Mouse (Mus musculus): Measurements from ENCODE around the gene Gpa33. TPM values are rescaled to one million over a fixed set of nuclear protein-coding genes. Genes with fewer than 3 reads are reported as not detected.

Gene Gpa33
- polyA plus RNA-seq (2014; fragmentation: Nextera tagmentation; extraction: Ambion mirVana): 0.55 and 0.74 TPM in 2 replicates

DNA sequence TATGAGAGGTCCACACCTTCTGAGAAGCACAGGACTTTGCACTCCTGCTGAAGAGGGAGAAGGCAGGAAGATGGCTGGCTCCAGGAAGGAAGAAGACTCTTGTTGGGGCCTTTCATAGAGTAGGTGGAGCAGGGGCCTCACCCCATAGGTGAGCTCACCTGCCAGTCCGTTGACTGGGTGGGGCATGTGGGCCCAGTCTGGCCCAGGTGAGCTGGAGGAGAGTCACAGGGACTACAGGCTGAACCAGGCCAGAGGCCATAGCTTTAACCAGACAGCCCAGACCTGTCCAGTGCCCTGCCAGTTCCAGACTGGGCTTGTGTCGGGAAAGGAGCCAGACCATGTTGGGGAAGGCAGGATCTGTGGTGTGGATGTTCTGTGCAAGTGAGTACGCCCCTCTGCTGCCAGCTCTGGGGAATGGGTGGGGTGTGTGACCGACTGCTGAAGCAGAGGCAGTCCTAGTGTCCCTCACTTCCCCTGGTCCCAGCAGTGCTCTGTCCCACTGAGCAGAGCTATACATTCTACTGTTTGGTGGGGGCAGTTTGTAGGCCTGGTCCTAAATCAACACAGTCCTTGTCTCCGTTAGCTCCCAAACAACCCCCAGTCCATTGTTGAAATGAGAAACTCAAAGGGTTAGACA is at the start of gene Gpa33:
Gene Gpa33, plus strand, starts transcription at position 15 of the 637 bp plus-strand sequence.
- Histone ChIP-seq H3K27me3 (ENCODE audit: control insufficient read depth, insufficient read depth, low read length) (no peaks in the 10 kb centered on the region), H3K4me1 (ENCODE audit: control insufficient read depth, insufficient read depth, low read length) (peaks cover 6% of the 10 kb centered on the region; the same call in 1 of the 2 replicates), H3K4me3 (ENCODE audit: low read length) (no peak within 1 kb of the TSS), H3K27ac (ENCODE audit: low read depth, low read length) (no peak within 1 kb of the TSS), H3K36me3 (ENCODE audit: control insufficient read depth, insufficient read depth, low read length) (no peaks in the 10 kb centered on the region), H3K4me2 (replicated peaks; ENCODE audit: low read depth, low read length) (no peak within 1 kb of the TSS), H3K9me3 (ENCODE audit: control insufficient read depth, low read length) (no peaks in the 10 kb centered on the region), H3K9ac (ENCODE audit: low read depth, low read length) (no peak within 1 kb of the TSS)
- WGBS: 78% methylated on average over 5 of the region's 5 CpGs
- no peak for ATAC-seq (ENCODE audit: low FRiP score, low TSS enrichment)

- Histone ChIP-seq H3K4me3 (ENCODE audit: low read length) (no peak overlapping the region), H3K27ac (ENCODE audit: low read depth, low read length) (no peak overlapping the region), H3K9ac (ENCODE audit: low read depth, low read length) (no peak overlapping the region), H3K9me3 (ENCODE audit: control insufficient read depth, low read length) (no peaks in the 10 kb centered on the region), H3K4me1 (ENCODE audit: control insufficient read depth, insufficient read depth, low read length) (no peaks in the 10 kb centered on the region), H3K36me3 (ENCODE audit: control insufficient read depth, insufficient read depth, low read length) (no peaks in the 10 kb centered on the region), H3K27me3 (ENCODE audit: control insufficient read depth, insufficient read depth, low read length) (no peaks in the 10 kb centered on the region), H3K4me2 (replicated peaks; ENCODE audit: low read depth, low read length) (no peak overlapping the region)
- 72% methylated on average over 19 of the region's 19 CpGs for WGBS
- no peak for ATAC-seq (ENCODE audit: low FRiP score, low TSS enrichment)
Measured at GRCm38 (mm10) chr1:166088446-166089170, 41.4 kb upstream of the Gpa33 start.

GRCm38 (mm10) chr1:166089337-166089736 is 40.7 kb upstream of the Gpa33 start:
- H3K36me3 ChIP-seq (ENCODE audit: control insufficient read depth, insufficient read depth, low read length): no peaks in the 10 kb centered on the region
- H3K9me3 ChIP-seq (ENCODE audit: control insufficient read depth, low read length): no peaks in the 10 kb centered on the region
- no peak overlapping the region for H3K9ac ChIP-seq (ENCODE audit: low read depth, low read length)
- ATAC-seq (ENCODE audit: low FRiP score, low TSS enrichment): no peak
- no peak overlapping the region for H3K4me2 ChIP-seq (replicated peaks; ENCODE audit: low read depth, low read length)
- 69% methylated on average over 3 of the region's 3 CpGs for WGBS
- no peaks in the 10 kb centered on the region for H3K27me3 ChIP-seq (ENCODE audit: control insufficient read depth, insufficient read depth, low read length)
- no peak overlapping the region for H3K27ac ChIP-seq (ENCODE audit: low read depth, low read length)
- no peaks in the 10 kb centered on the region for H3K4me1 ChIP-seq (ENCODE audit: control insufficient read depth, insufficient read depth, low read length)
- H3K4me3 ChIP-seq (ENCODE audit: low read length): no peak overlapping the region

- Histone ChIP-seq H3K27ac (ENCODE audit: low read depth, low read length) (no peak overlapping the region), H3K9ac (ENCODE audit: low read depth, low read length) (no peak overlapping the region), H3K27me3 (ENCODE audit: control insufficient read depth, insufficient read depth, low read length) (no peaks in the 10 kb centered on the region), H3K36me3 (ENCODE audit: control insufficient read depth, insufficient read depth, low read length) (no peaks in the 10 kb centered on the region), H3K4me3 (ENCODE audit: low read length) (no peak overlapping the region), H3K4me1 (ENCODE audit: control insufficient read depth, insufficient read depth, low read length) (no peaks in the 10 kb centered on the region), H3K9me3 (ENCODE audit: control insufficient read depth, low read length) (no peaks in the 10 kb centered on the region), H3K4me2 (replicated peaks; ENCODE audit: low read depth, low read length) (no peak overlapping the region)
- 67% methylated on average over 4 of the region's 4 CpGs for WGBS
- no peak for ATAC-seq (ENCODE audit: low FRiP score, low TSS enrichment)
Measured at GRCm38 (mm10) chr1:166089739-166090138, 40.3 kb upstream of the Gpa33 start.

DNA sequence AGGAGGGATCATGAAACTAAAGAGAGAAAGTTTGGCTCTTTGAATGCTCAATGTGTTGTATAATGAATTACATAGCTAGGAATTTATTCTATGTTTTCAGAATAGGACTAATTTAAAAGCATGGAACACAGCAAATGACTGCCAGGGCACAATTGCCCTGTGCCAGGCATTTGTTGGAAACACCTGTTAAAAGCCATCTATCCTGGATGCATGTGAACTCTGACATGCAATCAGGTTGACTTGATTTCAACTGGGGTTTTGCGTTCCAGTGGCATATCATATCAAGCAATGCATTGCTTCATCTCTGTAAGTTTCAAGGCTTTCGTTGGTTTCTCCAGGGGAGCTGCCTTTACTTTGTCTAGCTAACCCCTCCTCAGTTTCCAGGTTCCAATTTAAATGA is 39.7 kb upstream of the Gpa33 start:
- no peak for ATAC-seq (ENCODE audit: low FRiP score, low TSS enrichment)
- H3K9ac ChIP-seq (ENCODE audit: low read depth, low read length): no peak overlapping the region
- 89% methylated on average over 2 of the region's 2 CpGs for WGBS
- no peak overlapping the region for H3K4me2 ChIP-seq (replicated peaks; ENCODE audit: low read depth, low read length)
- H3K27ac ChIP-seq (ENCODE audit: low read depth, low read length): no peak overlapping the region
- H3K4me3 ChIP-seq (ENCODE audit: low read length): no peak overlapping the region
- no peaks in the 10 kb centered on the region for H3K36me3 ChIP-seq (ENCODE audit: control insufficient read depth, insufficient read depth, low read length)
- H3K27me3 ChIP-seq (ENCODE audit: control insufficient read depth, insufficient read depth, low read length): no peaks in the 10 kb centered on the region
- H3K9me3 ChIP-seq (ENCODE audit: control insufficient read depth, low read length): no peaks in the 10 kb centered on the region
- H3K4me1 ChIP-seq (ENCODE audit: control insufficient read depth, insufficient read depth, low read length): no peaks in the 10 kb centered on the region

GRCm38 (mm10) chr1:166094462-166094861 is 35.6 kb upstream of the Gpa33 start:
- Histone ChIP-seq H3K9ac (ENCODE audit: low read depth, low read length) (no peak overlapping the region), H3K4me1 (ENCODE audit: control insufficient read depth, insufficient read depth, low read length) (no peaks in the 10 kb centered on the region), H3K4me3 (ENCODE audit: low read length) (no peak overlapping the region), H3K27ac (ENCODE audit: low read depth, low read length) (no peak overlapping the region), H3K9me3 (ENCODE audit: control insufficient read depth, low read length) (no peaks in the 10 kb centered on the region), H3K27me3 (ENCODE audit: control insufficient read depth, insufficient read depth, low read length) (no peaks in the 10 kb centered on the region), H3K36me3 (ENCODE audit: control insufficient read depth, insufficient read depth, low read length) (no peaks in the 10 kb centered on the region), H3K4me2 (replicated peaks; ENCODE audit: low read depth, low read length) (no peak overlapping the region)
- ATAC-seq (ENCODE audit: low FRiP score, low TSS enrichment): no peak
- 93% methylated on average over 3 of the region's 3 CpGs for WGBS

DNA sequence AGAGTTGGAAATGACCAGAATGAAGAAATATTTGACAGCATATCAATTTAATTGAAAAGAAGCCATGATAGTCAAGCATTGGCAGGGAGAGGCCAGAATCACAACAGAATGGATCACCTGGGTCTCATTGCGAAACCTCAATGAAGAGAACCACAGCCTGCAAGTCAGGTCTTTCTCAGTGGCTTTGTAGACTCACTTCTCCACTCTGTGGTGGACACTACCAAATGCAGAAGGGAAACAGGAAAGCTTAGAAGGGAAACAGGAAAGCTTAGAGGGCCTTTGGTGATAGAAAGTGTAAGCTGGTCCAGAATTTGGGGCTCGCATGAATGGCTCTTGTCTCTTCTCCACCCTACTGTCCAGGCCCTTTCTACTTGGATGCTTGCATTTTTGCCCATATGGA is 31.9 kb upstream of the Gpa33 start:
- no peaks in the 10 kb centered on the region for H3K9me3 ChIP-seq (ENCODE audit: control insufficient read depth, low read length)
- H3K36me3 ChIP-seq (ENCODE audit: control insufficient read depth, insufficient read depth, low read length): no peaks in the 10 kb centered on the region
- H3K27me3 ChIP-seq (ENCODE audit: control insufficient read depth, insufficient read depth, low read length): no peaks in the 10 kb centered on the region
- no peak for ATAC-seq (ENCODE audit: low FRiP score, low TSS enrichment)
- H3K4me2 ChIP-seq (replicated peaks; ENCODE audit: low read depth, low read length): no peak overlapping the region
- H3K9ac ChIP-seq (ENCODE audit: low read depth, low read length): no peak overlapping the region
- no peak overlapping the region for H3K27ac ChIP-seq (ENCODE audit: low read depth, low read length)
- H3K4me3 ChIP-seq (ENCODE audit: low read length): no peak overlapping the region
- WGBS: 96% methylated on average over 2 of the region's 2 CpGs
- no peaks in the 10 kb centered on the region for H3K4me1 ChIP-seq (ENCODE audit: control insufficient read depth, insufficient read depth, low read length)

- WGBS: 63% methylated on average over 11 of the region's 11 CpGs
- H3K36me3 ChIP-seq (ENCODE audit: control insufficient read depth, insufficient read depth, low read length): no peaks in the 10 kb centered on the region
- H3K4me2 ChIP-seq (replicated peaks; ENCODE audit: low read depth, low read length): no peak overlapping the region
- H3K4me1 ChIP-seq (ENCODE audit: control insufficient read depth, insufficient read depth, low read length): no peaks in the 10 kb centered on the region
- no peaks in the 10 kb centered on the region for H3K27me3 ChIP-seq (ENCODE audit: control insufficient read depth, insufficient read depth, low read length)
- H3K9ac ChIP-seq (ENCODE audit: low read depth, low read length): no peak overlapping the region
- ATAC-seq (ENCODE audit: low FRiP score, low TSS enrichment): no peak
- no peak overlapping the region for H3K4me3 ChIP-seq (ENCODE audit: low read length)
- no peaks in the 10 kb centered on the region for H3K9me3 ChIP-seq (ENCODE audit: control insufficient read depth, low read length)
- no peak overlapping the region for H3K27ac ChIP-seq (ENCODE audit: low read depth, low read length)
Measured at GRCm38 (mm10) chr1:166102920-166103608, 27.0 kb upstream of the Gpa33 start.

GRCm38 (mm10) chr1:166104858-166105257 is 25.2 kb upstream of the Gpa33 start:
- no peaks in the 10 kb centered on the region for H3K36me3 ChIP-seq (ENCODE audit: control insufficient read depth, insufficient read depth, low read length)
- H3K9ac ChIP-seq (ENCODE audit: low read depth, low read length): no peak overlapping the region
- H3K27me3 ChIP-seq (ENCODE audit: control insufficient read depth, insufficient read depth, low read length): no peaks in the 10 kb centered on the region
- H3K9me3 ChIP-seq (ENCODE audit: control insufficient read depth, low read length): no peaks in the 10 kb centered on the region
- H3K4me2 ChIP-seq (replicated peaks; ENCODE audit: low read depth, low read length): no peak overlapping the region
- H3K27ac ChIP-seq (ENCODE audit: low read depth, low read length): no peak overlapping the region
- WGBS: 93% methylated on average over 3 of the region's 3 CpGs
- no peaks in the 10 kb centered on the region for H3K4me1 ChIP-seq (ENCODE audit: control insufficient read depth, insufficient read depth, low read length)
- H3K4me3 ChIP-seq (ENCODE audit: low read length): no peak overlapping the region
- no peak for ATAC-seq (ENCODE audit: low FRiP score, low TSS enrichment)

All from kidney, embryonic 14.5 days (tissue).